Mouse (Mus musculus) spleen, adult 2 months (tissue): Measurements from ENCODE around the gene Plekho1.

Experiments
- CTCF ChIP-seq: fragments of 200-500 bp; IDR thresholded peaks from 2 replicates; pipeline ENCODE4 v1.5.1; 2011; ENCODE audit warnings: mild to moderate bottlenecking, inconsistent platforms; ENCODE audit not compliant: insufficient read depth, insufficient read length, insufficient replicate concordance; ENCODE audit errors: extremely low read depth
- POLR2A ChIP-seq: fragments of 200-500 bp; IDR thresholded peaks from 2 replicates; pipeline ENCODE4 v1.6.1; 2011; ENCODE audit warnings: low read depth, low read length, inconsistent platforms

GRCm38 (mm10) chr3:96032652-96033017, 36.8 kb upstream of the Plekho1 start:
- no peak for TF ChIP-seq CTCF
- no peak for TF ChIP-seq POLR2A
